Mouse (Mus musculus) midbrain, embryonic 13.5 days (tissue): Measurements from ENCODE around the gene Tmem256. TPM values are rescaled to one million over a fixed set of nuclear protein-coding genes. Genes with fewer than 3 reads are reported as not detected.
"Not testable (repeated sequence)": the region's sequence is repeated elsewhere in the genome, so short reads cannot be mapped to it uniquely, and the experiment has no call there.

Experiments
- ATAC-seq: fragments of 200-750 bp; cut with Nextera tagmentation; 2 replicates; pipeline ENCODE4 v1.8.0; 2017; ENCODE audit warnings: mild to moderate bottlenecking, moderate TSS enrichment, moderate library complexity
- H3K27ac ChIP-seq: fragments of 300-500 bp; sonication (generic); 2 replicates; pipeline ENCODE4 v1.5.1; 2015; ENCODE audit warnings: inconsistent platforms, mild to moderate bottlenecking, moderate library complexity
- H3K27me3 ChIP-seq: fragments of 300-500 bp; sonication (generic); 2 replicates; pipeline ENCODE4 v1.6.1; 2015; ENCODE audit warnings: mild to moderate bottlenecking, inconsistent platforms
- H3K36me3 ChIP-seq: fragments of 300-500 bp; sonication (generic); 2 replicates; pipeline ENCODE4 v1.6.1; 2015; ENCODE audit warnings: mild to moderate bottlenecking, inconsistent platforms
- H3K4me1 ChIP-seq: fragments of 300-500 bp; sonication (generic); replicated peaks from 2 replicates; pipeline ENCODE4 v1.6.1; 2015; ENCODE audit warnings: inconsistent platforms
- H3K4me2 ChIP-seq: fragments of 300-500 bp; sonication (generic); replicated peaks from 2 replicates; pipeline ENCODE4 v1.6.1; 2015; ENCODE audit warnings: moderate library complexity, mild to moderate bottlenecking, inconsistent platforms
- H3K4me3 ChIP-seq: fragments of 300-500 bp; sonication (generic); replicated peaks from 2 replicates; pipeline ENCODE4 v1.5.1; 2015; ENCODE audit warnings: mild to moderate bottlenecking, inconsistent platforms
- H3K9ac ChIP-seq: fragments of 300-500 bp; sonication (generic); replicated peaks from 2 replicates; pipeline ENCODE4 v1.6.1; 2015; ENCODE audit warnings: mild to moderate bottlenecking, inconsistent platforms
- H3K9me3 ChIP-seq: fragments of 300-500 bp; sonication (generic); 2 replicates; pipeline ENCODE4 v1.6.1; 2016; ENCODE audit warnings: mild to moderate bottlenecking, inconsistent platforms
- WGBS: fragments of 180-500 bp; shearing (Covaris S2); methylation state at CpG from one replicate; pipeline ENCODE4 v1.1.7; 2015; 5-methylcytosine and 5-hydroxymethylcytosine counted together
- polyA plus RNA-seq: library from polyadenylated mRNA; unstranded; fragments of >200 nt; fragmentation: Nextera tagmentation; extraction: Ambion mirVana; gene quantifications from 2 replicates; pipeline ENCODE4 v1.2.1, GENCODE M21; 2015

The Tmem256 gene
- polyA plus RNA-seq, 1 experiment from 2014 or later: 331 TPM

DNA sequence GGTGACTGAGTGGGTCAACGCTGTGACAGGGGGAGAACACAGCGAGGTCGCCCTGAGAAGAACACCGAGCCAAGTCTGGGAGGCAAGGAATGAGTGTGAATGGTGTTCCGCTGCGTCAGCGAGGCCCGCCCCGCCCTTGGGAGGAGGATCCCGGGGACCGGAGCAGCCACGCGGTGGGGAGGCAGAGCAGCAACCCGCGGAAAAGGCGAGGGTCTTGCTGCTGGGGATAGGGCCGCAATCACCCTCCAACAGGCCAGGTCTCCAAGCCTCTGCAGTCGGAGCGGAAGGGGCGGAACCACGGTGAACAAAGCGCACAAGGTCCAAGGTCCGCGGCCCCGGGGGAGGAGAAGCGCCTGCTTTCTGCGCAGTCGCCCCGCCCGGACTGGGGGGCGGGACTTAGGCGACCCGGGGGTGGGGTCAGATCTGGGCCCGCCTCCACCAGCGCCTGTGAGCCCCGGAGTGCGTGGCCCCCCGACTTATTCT, 7.9 kb downstream of the Tmem256 start, which contains the start of gene Plscr3:
TSS of gene Plscr3 (plus strand) at position 179 of the 483 bp plus-strand sequence.
- peak within 1 kb of the TSS; percentile 70 for H3K4me2 ChIP-seq
- H3K9ac ChIP-seq: peak within 1 kb of the TSS; percentile 89
- ATAC-seq: peak; percentile 90
- peak within 1 kb of the TSS; percentile 95 for H3K27ac ChIP-seq
- no peaks in the 10 kb centered on the region for H3K27me3 ChIP-seq
- H3K4me1 ChIP-seq: peaks cover 40% of the 10 kb centered on the region
- H3K4me3 ChIP-seq: peak within 1 kb of the TSS; percentile 78
- peaks cover 36% of the 10 kb centered on the region for H3K36me3 ChIP-seq
- WGBS: under 1% methylated on average over 38 of the region's 38 CpGs
- no peaks in the 10 kb centered on the region for H3K9me3 ChIP-seq

- H3K9ac ChIP-seq: peak overlapping the region; percentile 89
- 11% methylated on average over 37 of the region's 37 CpGs for WGBS
- H3K4me2 ChIP-seq: peak overlapping the region; percentile 70
- no peaks in the 10 kb centered on the region for H3K27me3 ChIP-seq
- H3K4me1 ChIP-seq: peaks cover 40% of the 10 kb centered on the region
- peaks cover 43% of the 10 kb centered on the region for H3K36me3 ChIP-seq
- peak overlapping the region; percentile 78 for H3K4me3 ChIP-seq
- ATAC-seq: peak; percentile 66
- peak overlapping the region; percentile 95 for H3K27ac ChIP-seq
- H3K9me3 ChIP-seq: no peaks in the 10 kb centered on the region
Observed at GRCm38 (mm10) chr11:69846738-69847688, 8.7 kb downstream of the Tmem256 start.

- peaks cover 43% of the 10 kb centered on the region for H3K36me3 ChIP-seq
- H3K4me2 ChIP-seq: peak overlapping the region; percentile 70
- peak overlapping the region; percentile 78 for H3K4me3 ChIP-seq
- no peaks in the 10 kb centered on the region for H3K9me3 ChIP-seq
- H3K27ac ChIP-seq: no peak overlapping the region
- H3K4me1 ChIP-seq: peaks cover 40% of the 10 kb centered on the region
- no peak for ATAC-seq
- WGBS: 99% methylated on average over 6 of the region's 6 CpGs
- no peaks in the 10 kb centered on the region for H3K27me3 ChIP-seq
- H3K9ac ChIP-seq: peak overlapping the region; percentile 89; the same call in 1 of the 2 replicates
Observed at GRCm38 (mm10) chr11:69848021-69848420, 9.7 kb downstream of the Tmem256 start.

DNA sequence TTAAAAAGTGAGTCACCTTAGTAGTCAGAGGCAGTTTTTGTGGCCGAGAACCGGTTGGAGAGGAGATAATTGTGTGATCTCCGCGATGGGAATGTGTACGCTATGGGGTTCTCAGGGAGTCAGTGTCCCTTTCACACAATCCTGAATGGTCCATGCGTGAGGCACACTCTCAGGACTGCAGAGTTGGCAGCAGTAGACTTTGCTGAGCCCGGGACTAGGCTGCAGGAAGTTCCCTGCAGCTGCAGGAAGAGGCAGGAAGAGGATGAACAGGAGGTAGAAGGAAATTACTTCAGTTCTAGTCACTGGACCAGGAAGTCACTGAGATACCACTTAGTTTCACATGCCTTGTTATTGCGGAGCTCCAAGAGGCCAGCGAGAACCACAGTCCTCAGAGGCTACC, 10.8 kb downstream of the Tmem256 start:
- WGBS: 93% methylated on average over 9 of the region's 9 CpGs
- no peak overlapping the region for H3K9ac ChIP-seq
- no peaks in the 10 kb centered on the region for H3K27me3 ChIP-seq
- H3K36me3 ChIP-seq: peaks cover 43% of the 10 kb centered on the region
- no peak for ATAC-seq
- no peak overlapping the region for H3K27ac ChIP-seq
- H3K4me2 ChIP-seq: no peak overlapping the region
- H3K9me3 ChIP-seq: no peaks in the 10 kb centered on the region
- H3K4me1 ChIP-seq: peaks cover 40% of the 10 kb centered on the region
- no peak overlapping the region for H3K4me3 ChIP-seq

- WGBS: 93% methylated on average over 15 of the region's 15 CpGs
- Histone ChIP-seq H3K9ac (no peak overlapping the region), H3K27me3 (no peaks in the 10 kb centered on the region), H3K4me2 (no peak overlapping the region), H3K4me1 (peaks cover 40% of the 10 kb centered on the region), H3K9me3 (no peaks in the 10 kb centered on the region), H3K27ac (no peak overlapping the region), H3K36me3 (peaks cover 43% of the 10 kb centered on the region), H3K4me3 (no peak overlapping the region)
- ATAC-seq: no peak
Observed at GRCm38 (mm10) chr11:69849884-69850283, 11.6 kb downstream of the Tmem256 start.

DNA sequence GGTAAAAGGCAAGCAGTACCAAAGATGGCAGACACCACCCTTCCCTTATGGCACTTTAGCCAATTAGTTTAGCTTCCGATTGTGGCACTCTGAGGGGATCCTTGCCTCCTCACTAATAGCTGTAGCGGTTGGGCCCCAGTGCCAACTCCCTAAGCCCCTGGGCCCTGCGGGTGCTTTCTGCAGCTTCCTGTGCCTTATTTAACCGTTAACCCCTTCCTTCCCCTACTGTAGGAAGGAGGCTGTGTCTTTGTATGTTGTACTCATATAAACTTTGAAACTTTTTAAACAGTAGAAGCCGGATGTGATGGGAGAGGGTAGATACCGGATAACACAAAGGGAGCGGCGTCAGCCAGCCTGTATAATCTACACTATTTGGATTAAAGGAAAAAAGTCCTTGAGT, 12.4 kb downstream of the Tmem256 start:
- Histone ChIP-seq H3K27me3 (no peaks in the 10 kb centered on the region), H3K4me3 (no peak overlapping the region), H3K27ac (no peak overlapping the region), H3K4me1 (peaks cover 38% of the 10 kb centered on the region), H3K4me2 (no peak overlapping the region), H3K36me3 (peaks cover 43% of the 10 kb centered on the region), H3K9ac (no peak overlapping the region), H3K9me3 (no peaks in the 10 kb centered on the region)
- ATAC-seq: no peak
- WGBS: 81% methylated on average over 8 of the region's 8 CpGs

- 70% methylated on average over 7 of the region's 7 CpGs for WGBS
- no peak for ATAC-seq
- H3K27ac ChIP-seq: peak overlapping the region; percentile 30; the same call in 1 of the 2 replicates
Observed at GRCm38 (mm10) chr11:69853994-69854393, 15.7 kb downstream of the Tmem256 start.

GRCm38 (mm10) chr11:69854680-69855079, 16.4 kb downstream of the Tmem256 start:
- Histone ChIP-seq H3K9ac (no peak overlapping the region), H3K27me3 (peaks cover 21% of the 10 kb centered on the region), H3K4me3 (no peak overlapping the region), H3K9me3 (no peaks in the 10 kb centered on the region), H3K27ac (no peak overlapping the region), H3K4me2 (no peak overlapping the region), H3K4me1 (peaks cover 15% of the 10 kb centered on the region; the same call in 1 of the 2 replicates), H3K36me3 (peaks cover 23% of the 10 kb centered on the region)
- no peak for ATAC-seq
- 88% methylated on average over 10 of the region's 10 CpGs for WGBS

More at GRCm38 (mm10) chr11:69853994-69854393, 15.7 kb downstream of the Tmem256 start:
- Histone ChIP-seq H3K9me3 (no peaks in the 10 kb centered on the region), H3K4me3 (no peak overlapping the region), H3K4me2 (no peak overlapping the region), H3K9ac (no peak overlapping the region), H3K36me3 (peaks cover 30% of the 10 kb centered on the region), H3K27me3 (peaks cover 17% of the 10 kb centered on the region), H3K4me1 (peaks cover 17% of the 10 kb centered on the region)

GRCm38 (mm10) chr11:69855347-69855746, 17.0 kb downstream of the Tmem256 start:
- H3K4me1 ChIP-seq: peaks cover 9% of the 10 kb centered on the region; the same call in 1 of the 2 replicates
- H3K27ac ChIP-seq: no peak overlapping the region
- peaks cover 24% of the 10 kb centered on the region for H3K27me3 ChIP-seq
- H3K4me3 ChIP-seq: no peak overlapping the region
- H3K4me2 ChIP-seq: peak overlapping the region; percentile 1; the same call in 1 of the 2 replicates
- no peaks in the 10 kb centered on the region for H3K9me3 ChIP-seq
- peak; percentile 70 for ATAC-seq
- 15% methylated on average over 16 of the region's 16 CpGs for WGBS
- H3K36me3 ChIP-seq: peaks cover 16% of the 10 kb centered on the region
- H3K9ac ChIP-seq: no peak overlapping the region

GRCm38 (mm10) chr11:69858113-69858998, 20.0 kb downstream of the Tmem256 start, which contains the start of gene Tnk1:
Gene Tnk1, minus strand, starts transcription at chr11:69858730.
- H3K36me3 ChIP-seq: no peaks in the 10 kb centered on the region
- WGBS: 21% methylated on average over 30 of the region's 30 CpGs
- no peak within 1 kb of the TSS for H3K4me2 ChIP-seq
- no peak within 1 kb of the TSS for H3K9ac ChIP-seq
- 0 out of 2 replicates have a peak, but pooled peaks cover 5% of the 10 kb centered on the region for H3K4me1 ChIP-seq
- H3K4me3 ChIP-seq: no peak within 1 kb of the TSS
- no peak for ATAC-seq
- no peak within 1 kb of the TSS for H3K27ac ChIP-seq
- peaks cover 24% of the 10 kb centered on the region for H3K27me3 ChIP-seq
- H3K9me3 ChIP-seq: no peaks in the 10 kb centered on the region

DNA sequence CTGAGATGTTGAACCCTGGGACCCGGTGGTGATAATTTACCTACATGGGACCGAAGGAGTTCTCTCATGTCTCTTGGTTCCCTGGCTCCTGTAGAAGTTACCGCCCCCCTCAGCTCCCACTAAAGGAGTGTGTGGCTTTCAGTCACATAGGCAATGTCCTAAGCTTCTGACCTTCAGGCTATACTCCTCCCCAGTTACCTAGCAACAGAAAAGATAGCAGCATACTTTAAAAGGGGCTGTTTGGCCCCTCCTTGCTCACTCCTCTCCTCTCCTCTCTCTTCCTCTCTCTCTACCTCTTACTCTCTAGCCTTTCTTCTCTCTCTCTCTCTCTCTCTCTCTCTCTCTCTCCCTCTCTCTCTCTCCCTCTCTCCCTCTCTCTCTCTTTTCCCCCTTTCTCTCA, 25.4 kb downstream of the Tmem256 start:
- H3K9ac ChIP-seq, H3K4me1 ChIP-seq, H3K4me2 ChIP-seq, H3K36me3 ChIP-seq, H3K27ac ChIP-seq, H3K4me3 ChIP-seq, H3K9me3 ChIP-seq, ATAC-seq, H3K27me3 ChIP-seq: not testable (repeated sequence)
- 87% methylated on average over 3 of the region's 3 CpGs for WGBS
